Mouse (Mus musculus) heart, embryonic 12.5 days (tissue): ENCODE results near the gene Man1c1. TPM values are rescaled to one million over a fixed set of nuclear protein-coding genes. Genes with fewer than 3 reads are reported as not detected.

Experiments
- ATAC-seq: fragments of 200-750 bp; cut with Nextera tagmentation; 2 replicates; pipeline ENCODE4 v1.8.0; 2017; ENCODE audit warnings: moderate TSS enrichment, moderate library complexity; ENCODE audit not compliant: insufficient number of reproducible peaks, low FRiP score
- H3K27ac ChIP-seq: fragments of 300-500 bp; sonication (generic); 2 replicates; pipeline ENCODE4 v1.5.1; 2016; ENCODE audit warnings: mild to moderate bottlenecking, moderate library complexity; ENCODE audit not compliant: poor library complexity, severe bottlenecking
- H3K27me3 ChIP-seq: fragments of 300-500 bp; sonication (generic); replicated peaks from 2 replicates; pipeline ENCODE4 v1.6.1; 2016; ENCODE audit warnings: mild to moderate bottlenecking, moderate library complexity
- H3K36me3 ChIP-seq: fragments of 300-500 bp; sonication (generic); 2 replicates; pipeline ENCODE4 v1.6.1; 2016; ENCODE audit warnings: mild to moderate bottlenecking, moderate library complexity
- H3K4me1 ChIP-seq: fragments of 300-500 bp; sonication (generic); replicated peaks from 2 replicates; pipeline ENCODE4 v1.6.1; 2016; ENCODE audit warnings: mild to moderate bottlenecking
- H3K4me2 ChIP-seq: fragments of 300-500 bp; sonication (generic); 2 replicates; pipeline ENCODE4 v1.6.1; 2016; ENCODE audit warnings: mild to moderate bottlenecking, moderate library complexity
- H3K4me3 ChIP-seq: fragments of 300-500 bp; sonication (generic); 2 replicates; pipeline ENCODE4 v1.5.1; 2016; ENCODE audit warnings: mild to moderate bottlenecking
- H3K9ac ChIP-seq: fragments of 300-500 bp; sonication (generic); 2 replicates; pipeline ENCODE4 v1.6.1; 2016; ENCODE audit warnings: mild to moderate bottlenecking, moderate library complexity
- H3K9me3 ChIP-seq: fragments of 300-500 bp; sonication (generic); replicated peaks from 2 replicates; pipeline ENCODE4 v1.6.1; 2016; ENCODE audit warnings: mild to moderate bottlenecking, moderate library complexity
- WGBS: fragments of 180-500 bp; shearing (Covaris S2); methylation state at CpG from one replicate; pipeline ENCODE4 v1.1.7; 2016; 5-methylcytosine and 5-hydroxymethylcytosine counted together
- microRNA-seq: library from miRNA; unstranded; fragments of <30 nt; microRNA quantifications from one replicate; pipeline ENCODE4, GENCODE M21; 2017
- polyA plus RNA-seq: library from polyadenylated mRNA; unstranded; fragments of >200 nt; fragmentation: Nextera tagmentation; extraction: Ambion mirVana; gene quantifications from 2 replicates; pipeline ENCODE4 v1.2.1, GENCODE M21; 2016

The Man1c1 gene
- polyA plus RNA-seq, 1 experiment from 2014 or later = 12.2 TPM

DNA sequence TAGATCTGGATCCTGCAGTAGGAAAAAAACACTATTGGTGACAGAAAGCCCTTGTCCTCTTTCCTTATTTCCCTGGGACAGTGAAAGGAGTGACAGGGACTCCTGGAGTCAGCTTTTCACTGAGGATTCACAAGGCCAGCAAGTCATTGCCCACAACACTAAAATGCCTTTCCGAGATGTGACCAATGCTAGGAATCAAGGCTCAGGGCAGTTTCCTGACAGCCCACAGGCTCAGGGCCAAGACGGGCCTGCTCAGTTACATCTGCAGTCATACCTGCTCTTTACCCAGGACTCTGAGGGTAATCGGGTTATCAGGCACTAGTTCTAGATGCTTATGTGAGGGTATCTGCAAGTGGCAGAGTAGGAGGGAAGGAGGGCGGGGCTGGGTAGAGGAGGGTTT, 180.6 kb downstream of the Man1c1 start:
- WGBS = 84% methylated on average over 4 of the region's 4 CpGs
- H3K4me2 ChIP-seq = no peak overlapping the region
- no peaks in the 10 kb centered on the region for H3K9me3 ChIP-seq
- no peaks in the 10 kb centered on the region for H3K27me3 ChIP-seq
- peaks cover 3% of the 10 kb centered on the region for H3K4me1 ChIP-seq
- no peak overlapping the region for H3K9ac ChIP-seq
- H3K4me3 ChIP-seq = no peak overlapping the region
- H3K36me3 ChIP-seq = peaks cover 72% of the 10 kb centered on the region
- ATAC-seq = no peak
- no peak overlapping the region for H3K27ac ChIP-seq

DNA sequence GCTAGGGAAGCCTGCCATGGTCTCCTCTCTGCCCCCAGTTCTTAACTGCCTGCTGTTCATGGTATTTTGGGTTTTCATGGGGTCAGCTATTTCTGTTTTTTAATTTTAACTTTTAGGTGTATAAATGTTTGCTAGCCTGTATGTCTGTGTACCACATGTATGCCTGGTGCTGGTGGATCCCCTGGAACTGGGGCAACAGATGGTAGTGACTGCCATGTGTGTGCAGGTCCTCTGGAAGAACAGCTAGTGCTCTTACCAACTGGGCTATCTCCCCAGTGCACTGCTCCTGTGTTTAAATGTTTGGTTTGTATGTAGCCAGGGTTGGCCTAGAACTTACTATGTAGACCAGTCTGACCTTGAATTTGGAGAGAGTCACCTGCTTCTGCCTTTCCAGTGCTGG, 184.8 kb downstream of the Man1c1 start:
- no peak overlapping the region for H3K9ac ChIP-seq
- no peaks in the 10 kb centered on the region for H3K27me3 ChIP-seq
- peaks cover 32% of the 10 kb centered on the region for H3K36me3 ChIP-seq
- no peak for ATAC-seq
- no peak overlapping the region for H3K4me2 ChIP-seq
- no peak overlapping the region for H3K27ac ChIP-seq
- no peak overlapping the region for H3K4me3 ChIP-seq
- H3K9me3 ChIP-seq = no peaks in the 10 kb centered on the region
- H3K4me1 ChIP-seq = peaks cover 40% of the 10 kb centered on the region

- Histone ChIP-seq H3K36me3 (peaks cover 25% of the 10 kb centered on the region), H3K27me3 (no peaks in the 10 kb centered on the region), H3K9me3 (no peaks in the 10 kb centered on the region), H3K4me2 (no peak overlapping the region), H3K4me3 (no peak overlapping the region), H3K4me1 (peaks cover 47% of the 10 kb centered on the region), H3K27ac (no peak overlapping the region), H3K9ac (no peak overlapping the region)
- WGBS = 91% methylated on average over 4 of the region's 4 CpGs
- ATAC-seq = no peak
Observed at GRCm38 (mm10) chr4:134518541-134518940, 185.5 kb downstream of the Man1c1 start.

DNA sequence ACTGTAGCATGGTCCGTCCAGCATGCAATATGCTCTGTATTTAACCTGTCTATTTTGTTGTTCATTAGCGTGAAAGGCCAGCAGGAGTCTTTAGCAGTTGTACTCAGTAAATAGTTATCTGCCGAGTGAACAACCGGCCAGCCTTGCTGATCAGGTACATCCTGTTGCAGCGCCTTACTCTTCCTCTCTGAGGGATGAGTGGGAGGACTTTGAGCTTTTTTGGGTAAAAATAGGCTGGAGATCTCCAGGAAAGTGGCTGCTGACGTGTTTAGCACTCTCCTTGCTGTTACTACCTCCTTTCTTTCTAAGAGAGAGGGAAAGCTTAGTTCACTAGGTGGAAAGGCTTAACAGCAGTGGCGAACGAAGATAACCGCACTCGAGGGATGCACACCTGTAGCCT, 186.4 kb downstream of the Man1c1 start:
- Histone ChIP-seq H3K27me3 (no peaks in the 10 kb centered on the region), H3K4me3 (no peak overlapping the region), H3K9me3 (no peaks in the 10 kb centered on the region), H3K4me2 (peak overlapping the region; percentile 50), H3K9ac (peak overlapping the region; percentile 33), H3K36me3 (peaks cover 17% of the 10 kb centered on the region), H3K4me1 (peaks cover 52% of the 10 kb centered on the region), H3K27ac (peak overlapping the region; percentile 99)
- 61% methylated on average over 10 of the region's 10 CpGs for WGBS
- no peak for ATAC-seq

DNA sequence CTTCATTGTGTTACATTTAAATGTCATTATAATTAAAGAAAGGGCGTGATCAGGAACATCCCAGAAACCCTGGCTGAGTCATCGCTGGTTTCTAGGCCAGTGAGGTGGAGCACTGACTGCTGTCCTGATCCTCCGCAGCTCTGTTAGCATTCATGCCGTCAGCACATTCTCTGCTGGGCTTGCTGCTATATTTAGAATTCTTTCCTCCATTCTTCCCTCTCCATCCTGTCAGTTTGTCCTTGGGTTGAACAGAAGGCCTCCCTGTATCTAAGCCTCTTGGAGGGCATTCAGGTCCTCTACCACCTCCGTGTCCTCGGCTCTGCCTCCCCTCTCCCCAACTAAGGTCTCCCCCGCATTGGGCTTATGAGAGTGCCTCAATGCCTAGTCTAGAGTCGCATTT, 187.1 kb downstream of the Man1c1 start:
- peak; percentile 64; the same call in 1 of the 2 replicates for ATAC-seq
- H3K4me2 ChIP-seq = peak overlapping the region; percentile 50
- H3K9me3 ChIP-seq = no peaks in the 10 kb centered on the region
- H3K36me3 ChIP-seq = peaks cover 13% of the 10 kb centered on the region
- peak overlapping the region; percentile 33; the same call in 1 of the 2 replicates for H3K9ac ChIP-seq
- H3K4me1 ChIP-seq = peaks cover 55% of the 10 kb centered on the region
- peak overlapping the region; percentile 99 for H3K27ac ChIP-seq
- H3K27me3 ChIP-seq = no peaks in the 10 kb centered on the region
- H3K4me3 ChIP-seq = no peak overlapping the region
- 22% methylated on average over 8 of the region's 8 CpGs for WGBS

GRCm38 (mm10) chr4:134515614-134516013, 188.5 kb downstream of the Man1c1 start:
- no peak for ATAC-seq
- Histone ChIP-seq H3K27me3 (no peaks in the 10 kb centered on the region), H3K9me3 (no peaks in the 10 kb centered on the region), H3K36me3 (peaks cover 3% of the 10 kb centered on the region), H3K27ac (peak overlapping the region; percentile 99), H3K4me3 (no peak overlapping the region), H3K4me2 (no peak overlapping the region), H3K9ac (0 out of 2 replicates have a peak overlapping the region, but pooled peaks have one; percentile 0), H3K4me1 (peaks cover 55% of the 10 kb centered on the region)
- 47% methylated on average over 7 of the region's 7 CpGs for WGBS

DNA sequence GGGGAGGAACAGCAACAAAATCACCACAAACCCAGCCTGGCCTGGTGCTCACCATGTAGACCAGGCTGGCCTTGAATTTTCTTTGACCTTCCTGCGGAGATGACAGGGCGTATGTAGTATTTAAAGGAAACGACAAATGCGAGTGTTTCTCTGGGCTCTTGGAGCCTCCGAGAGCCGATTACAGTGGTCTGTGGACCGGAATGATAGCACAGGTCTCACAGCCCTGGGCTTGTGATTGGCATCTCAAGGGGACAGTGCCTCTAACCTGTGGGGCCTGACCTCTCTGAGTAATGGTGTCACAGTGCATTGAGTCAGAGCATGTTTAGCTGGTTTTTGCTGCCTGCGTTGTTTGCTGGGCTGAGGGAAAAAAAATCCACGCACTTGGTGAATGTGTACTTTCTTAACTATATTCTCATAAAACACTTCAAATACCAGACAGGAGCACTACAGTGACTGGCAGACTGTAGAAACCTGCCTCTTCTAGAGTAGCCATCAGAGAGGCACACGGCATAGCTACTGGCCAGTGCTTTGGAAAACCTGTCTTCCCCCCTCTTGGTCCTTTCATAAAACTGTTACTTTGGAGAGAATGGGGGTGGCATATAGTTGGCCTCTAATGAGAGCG, 189.7 kb downstream of the Man1c1 start:
- 73% methylated on average over 11 of the region's 11 CpGs for WGBS
- no peak overlapping the region for H3K4me3 ChIP-seq
- no peak overlapping the region for H3K27ac ChIP-seq
- no peaks in the 10 kb centered on the region for H3K27me3 ChIP-seq
- H3K4me1 ChIP-seq = peaks cover 55% of the 10 kb centered on the region
- no peak for ATAC-seq
- no peaks in the 10 kb centered on the region for H3K9me3 ChIP-seq
- H3K4me2 ChIP-seq = 0 out of 2 replicates have a peak overlapping the region, but pooled peaks have one; percentile 63
- H3K9ac ChIP-seq = no peak overlapping the region
- no peaks in the 10 kb centered on the region for H3K36me3 ChIP-seq

DNA sequence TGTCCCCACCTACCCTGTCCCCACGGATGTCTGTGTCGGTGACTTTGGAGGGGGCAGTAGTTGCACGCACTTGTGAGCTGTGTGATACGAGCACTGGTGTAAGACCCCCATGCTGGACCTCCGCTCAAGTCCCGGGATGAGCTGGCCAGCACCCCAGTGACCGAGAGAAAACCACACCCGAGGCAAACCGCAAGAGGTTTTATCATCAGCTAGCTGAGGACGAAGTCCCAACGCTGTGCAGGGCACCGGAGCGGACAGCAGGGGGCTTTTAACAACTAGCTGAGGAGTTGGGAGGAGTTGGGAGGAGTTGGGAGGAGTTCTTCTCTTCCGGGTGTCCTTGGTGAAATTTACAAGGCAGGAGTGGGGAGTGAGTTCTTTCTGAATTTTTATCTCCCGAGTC, 191.3 kb downstream of the Man1c1 start:
- 14% methylated on average over 15 of the region's 15 CpGs for WGBS
- peak; percentile 52; the same call in 1 of the 2 replicates for ATAC-seq
- Histone ChIP-seq H3K27me3 (no peaks in the 10 kb centered on the region), H3K27ac (peak overlapping the region; percentile 29; the same call in 1 of the 2 replicates), H3K4me1 (peaks cover 46% of the 10 kb centered on the region), H3K9me3 (no peaks in the 10 kb centered on the region), H3K36me3 (0 out of 2 replicates have a peak, but pooled peaks cover 6% of the 10 kb centered on the region), H3K4me2 (peak overlapping the region; percentile 63), H3K9ac (peak overlapping the region; percentile 55), H3K4me3 (peak overlapping the region; percentile 29)

GRCm38 (mm10) chr4:134511730-134512129, 192.4 kb downstream of the Man1c1 start:
- no peaks in the 10 kb centered on the region for H3K9me3 ChIP-seq
- H3K4me1 ChIP-seq = peaks cover 35% of the 10 kb centered on the region
- peak overlapping the region; percentile 52 for H3K4me2 ChIP-seq
- no peak overlapping the region for H3K9ac ChIP-seq
- 66% methylated on average over 6 of the region's 6 CpGs for whole genome bisulfite sequencing
- peak overlapping the region; percentile 80 for H3K4me3 ChIP-seq
- no peak overlapping the region for H3K27ac ChIP-seq
- H3K27me3 ChIP-seq = no peaks in the 10 kb centered on the region
- H3K36me3 ChIP-seq = peaks cover 16% of the 10 kb centered on the region
- no peak for ATAC-seq

Small RNAs within 50 kb of the gene (microRNA-seq; reads per million reads assigned to microRNA genes)
- not detected for gene Mir6403

Other genes starting within 250 kb of the Man1c1 start
- 924 and 950 TPM in 2 replicates for gene Stmn1, start 236.0 kb downstream of the Man1c1 start, polyA plus RNA-seq
- 12.3 and 12.9 TPM in 2 replicates for gene Paqr7, start 207.6 kb downstream of the Man1c1 start, polyA plus RNA-seq
- gene Aunip, start 193.3 kb downstream of the Man1c1 start, polyA plus RNA-seq = 11.4 and 12.0 TPM in 2 replicates
- gene Mtfr1l, start 168.9 kb downstream of the Man1c1 start, polyA plus RNA-seq = 151 and 156 TPM in 2 replicates
- gene Selenon, start 152.1 kb downstream of the Man1c1 start, polyA plus RNA-seq = 31.7 and 31.9 TPM in 2 replicates
- 16.5 and 17.8 TPM in 2 replicates for gene Ldlrap1, start 63.7 kb upstream of the Man1c1 start, polyA plus RNA-seq
- 30.6 and 31.4 TPM in 2 replicates for gene Maco1, start 149.1 kb upstream of the Man1c1 start, polyA plus RNA-seq
- 23.6 and 28.1 TPM in 2 replicates for gene Rhd, start 160.2 kb upstream of the Man1c1 start, polyA plus RNA-seq
- 140 and 145 TPM in 2 replicates for gene Tmem50a, start 210.7 kb upstream of the Man1c1 start, polyA plus RNA-seq
- 386 and 405 TPM in 2 replicates for gene Rsrp1, start 219.3 kb upstream of the Man1c1 start, polyA plus RNA-seq
- 55.7 and 61.9 TPM in 2 replicates for gene Syf2, start 226.6 kb upstream of the Man1c1 start, polyA plus RNA-seq